Mouse (Mus musculus): ENCODE results near the gene Oat. TPM values are rescaled to one million over a fixed set of nuclear protein-coding genes. Genes with fewer than 3 reads are reported as not detected.

Oat gene
- total RNA-seq (2012; rRNA removed) (104 and 114 TPM in 2 replicates), total RNA-seq (2014; rRNA removed) (202 and 204 TPM in 2 replicates), polyA plus RNA-seq (2012; ENCODE audit: insufficient read length, low read depth) (79.5 and 87.6 TPM in 2 replicates)

DNA sequence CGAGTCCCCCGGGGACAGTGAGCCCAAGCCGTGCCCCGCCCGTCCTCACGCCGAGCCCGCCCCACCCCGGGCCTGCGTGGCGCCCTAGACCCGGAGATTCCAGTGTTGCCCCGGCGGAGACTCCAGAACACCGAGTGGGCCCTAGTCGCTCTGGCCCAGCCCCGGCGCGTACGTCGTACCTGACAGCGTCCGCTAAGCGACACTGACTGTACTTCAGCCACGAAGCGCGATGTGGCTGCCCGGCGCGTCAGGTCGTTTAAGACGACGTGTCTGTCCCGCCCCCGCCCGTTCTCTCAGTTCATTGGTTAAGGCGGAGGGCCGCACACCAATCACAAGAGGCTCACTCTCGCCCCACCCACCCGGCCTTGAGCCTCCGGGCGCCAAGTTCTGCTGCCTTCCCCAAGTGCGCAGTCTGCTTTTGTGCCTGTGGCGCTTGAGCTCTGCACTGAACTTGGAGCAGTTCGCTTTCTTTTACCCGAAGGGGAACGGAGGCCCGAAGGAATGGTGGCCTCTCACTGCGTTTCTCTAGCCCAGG, at the start of gene Oat:
Gene Oat (minus strand): TSS at position 283 of the 535 bp plus-strand sequence.
- peaks cover 24% of the 10 kb centered on the region for H3K79me2 ChIP-seq (replicated peaks; ENCODE audit: control insufficient read depth, extremely low read depth, insufficient read depth, poor library complexity, severe bottlenecking)
- H3K27me3 ChIP-seq (replicated peaks): peaks cover 24% of the 10 kb centered on the region
- peak within 1 kb of the TSS; percentile 80 for H3K27ac ChIP-seq (ENCODE audit: insufficient read depth, low read depth)
- H3K9me3 ChIP-seq (replicated peaks; ENCODE audit: low read length): no peaks in the 10 kb centered on the region
- in situ Hi-C loops (cut with MboI; ENCODE audit: low pct_ligation_motif_present, low pct_unique_long_range_greater_than_20kb, low sequenced_read_pairs) (no loop called here), dilution Hi-C loops (cut with MboI; ENCODE audit: extremely low pct_ligation_motif_present, extremely low pct_unique_long_range_greater_than_20kb, low sequenced_read_pairs) (no loop called here)
- peak within 1 kb of the TSS; percentile 66 to 93 (median 71) for H3K4me3 ChIP-seq (replicated peaks in 1 of 3; ENCODE audit: low read depth in 2 of 3, low read length in 2 of 3, poor library complexity in 1 of 3)
- peak within 1 kb of the TSS; percentile 74 for H3K9ac ChIP-seq (ENCODE audit: insufficient read depth, low read depth)
- H3K4me1 ChIP-seq (ENCODE audit: control insufficient read depth in 1 of 2, insufficient read depth in 2 of 2): peaks cover 3 to 41% of the 10 kb centered on the region in 2 experiments; a peak in 3 of 4 replicates
- TF ChIP-seq JUN (IDR thresholded peaks at IDR 0.05; ENCODE audit: insufficient read depth, low read depth, low read length) (no peak), NELFE (IDR thresholded peaks at IDR 0.05; ENCODE audit: low read depth, low read length) (peak; percentile 99), TCF12 (IDR thresholded peaks at IDR 0.05; ENCODE audit: low read depth, low read length) (peak; percentile 84), MXI1 (IDR thresholded peaks at IDR 0.05; ENCODE audit: low read depth, low read length) (peak; percentile 56; the same call in 1 of the 2 replicates), UBTF (IDR thresholded peaks at IDR 0.05; ENCODE audit: low read depth, low read length) (peak; percentile 61; the same call in 1 of the 2 replicates), USF2 (conservative IDR thresholded peaks at IDR 0.05; ENCODE audit: low read depth, low read length) (peak; percentile 12; the same call in 1 of the 2 replicates), CHD2 (IDR thresholded peaks at IDR 0.05; ENCODE audit: low read length) (peak; percentile 25), POLR2AphosphoS2 (IDR thresholded peaks at IDR 0.05; ENCODE audit: low read depth, low read length) (peak; percentile 94), MAZ (IDR thresholded peaks at IDR 0.05; ENCODE audit: low read depth, low read length) (no peak), SIN3A (IDR thresholded peaks at IDR 0.05; ENCODE audit: low read length) (peak; percentile 81), EP300 (IDR thresholded peaks at IDR 0.05; ENCODE audit: low read length) (no peak; the same call in 1 of the 2 replicates), IRF4 (IDR thresholded peaks at IDR 0.05; ENCODE audit: low read depth, low read length) (no peak), TBP (conservative IDR thresholded peaks at IDR 0.05; ENCODE audit: low read depth, low read length) (peak; percentile 93), MAX (IDR thresholded peaks at IDR 0.05; ENCODE audit: low read length) (peak; percentile 58; the same call in 1 of the 2 replicates), NRF1 (IDR thresholded peaks at IDR 0.05; ENCODE audit: low read depth, low read length) (peak; percentile 50), POLR2A (IDR thresholded peaks at IDR 0.05; ENCODE audit: low read depth, low read length) (peak; percentile 100), MEF2A (IDR thresholded peaks at IDR 0.05; ENCODE audit: borderline replicate concordance, low read depth, low read length) (no peak), ZC3H11A (IDR thresholded peaks at IDR 0.05; ENCODE audit: low read depth, low read length) (no peak), MAFK (IDR thresholded peaks at IDR 0.05; ENCODE audit: insufficient replicate concordance, low read length) (no peak), MYC (IDR thresholded peaks at IDR 0.05; ENCODE audit: low read depth, low read length) (no peak), USF1 (IDR thresholded peaks at IDR 0.05; ENCODE audit: low read depth, low read length) (no peak), CHD1 (IDR thresholded peaks at IDR 0.05; ENCODE audit: low read depth, low read length) (no peak), ZMIZ1 (IDR thresholded peaks at IDR 0.05; ENCODE audit: low read depth, low read length) (peak; percentile 98), E2F4 (IDR thresholded peaks at IDR 0.05; ENCODE audit: insufficient replicate concordance, low read depth, low read length) (no peak; the same call in 1 of the 2 replicates)
- H3K36me3 ChIP-seq (replicated peaks in 1 of 2; ENCODE audit: control insufficient read depth in 1 of 2, insufficient read depth in 1 of 2, low read length in 1 of 2): no peaks in the 10 kb centered on the region
- DNase-seq (ENCODE audit: extremely low read depth): peak; percentile 97
- H3K4me2 ChIP-seq (ENCODE audit: insufficient read depth, low read depth, poor library complexity, severe bottlenecking): peak within 1 kb of the TSS; percentile 82
